Mouse (Mus musculus) stomach, postnatal 0 days (tissue): ENCODE results near the gene Tmem8. TPM values are rescaled to one million over a fixed set of nuclear protein-coding genes. Genes with fewer than 3 reads are reported as not detected.

Experiments
- ATAC-seq: fragments of 200-750 bp; cut with Nextera tagmentation; 2 replicates; pipeline ENCODE4 v1.8.0; 2017; ENCODE audit not compliant: low FRiP score, low TSS enrichment
- DNase-seq: peaks from one replicate; pipeline ENCODE4 v3.0.0-alpha.2; 2016; ENCODE audit warnings: low spot score
- H3K27ac ChIP-seq: fragments of 300-500 bp; sonication (generic); replicated peaks from 2 replicates; pipeline ENCODE4 v1.5.1; 2014; ENCODE audit warnings: mild to moderate bottlenecking, control low read depth
- H3K27me3 ChIP-seq: fragments of 300-500 bp; sonication (generic); 2 replicates; pipeline ENCODE4 v1.6.1; 2014; ENCODE audit warnings: low read length; ENCODE audit not compliant: control insufficient read depth, insufficient read depth
- H3K36me3 ChIP-seq: fragments of 300-500 bp; sonication (generic); 2 replicates; pipeline ENCODE4 v1.6.1; 2014; ENCODE audit warnings: low read length, mixed read lengths; ENCODE audit not compliant: control insufficient read depth, insufficient read depth
- H3K4me1 ChIP-seq: fragments of 300-500 bp; sonication (generic); replicated peaks from 2 replicates; pipeline ENCODE4 v1.6.1; 2014; ENCODE audit warnings: antibody characterized with exemption; ENCODE audit not compliant: control insufficient read depth, insufficient read depth
- H3K4me2 ChIP-seq: fragments of 300-500 bp; sonication (generic); replicated peaks from 2 replicates; pipeline ENCODE4 v1.6.1; 2014; ENCODE audit warnings: low read depth, mild to moderate bottlenecking, control low read depth, moderate library complexity
- H3K4me3 ChIP-seq: fragments of 300-500 bp; sonication (generic); 2 replicates; pipeline ENCODE4 v1.5.1; 2014; ENCODE audit warnings: low read depth, low read length, control low read depth
- H3K9ac ChIP-seq: fragments of 300-500 bp; sonication (generic); 2 replicates; pipeline ENCODE4 v1.6.1; 2014; ENCODE audit warnings: mild to moderate bottlenecking, low read length, control low read depth, mixed read lengths
- H3K9me3 ChIP-seq: fragments of 300-500 bp; sonication (generic); 2 replicates; pipeline ENCODE4 v1.6.1; 2016; ENCODE audit warnings: low read length; ENCODE audit not compliant: control insufficient read depth
- CTCF ChIP-seq: IDR thresholded peaks from 2 replicates; pipeline ENCODE4 v1.5.1; 2016; ENCODE audit warnings: antibody characterized with exemption, low read depth, mild to moderate bottlenecking, moderate library complexity
- EP300 ChIP-seq: optimal IDR thresholded peaks from 2 replicates; pipeline ENCODE3; 2016; ENCODE audit warnings: antibody characterized with exemption
- WGBS: fragments of 180-500 bp; shearing (Covaris S2); extraction: QIAGEN DNeasy Blood & Tissue Kit; methylation state at CpG from one replicate; pipeline ENCODE4 v1.1.7; 2014; 5-methylcytosine and 5-hydroxymethylcytosine counted together
- polyA plus RNA-seq: library from polyadenylated mRNA; unstranded; fragments of >200 nt; fragmentation: Nextera tagmentation; extraction: Ambion mirVana; gene quantifications from 2 replicates; pipeline ENCODE4 v1.2.1, GENCODE M21; 2015

The Tmem8 gene
- polyA plus RNA-seq, 1 experiment from 2014 or later, result 16.1 TPM

DNA sequence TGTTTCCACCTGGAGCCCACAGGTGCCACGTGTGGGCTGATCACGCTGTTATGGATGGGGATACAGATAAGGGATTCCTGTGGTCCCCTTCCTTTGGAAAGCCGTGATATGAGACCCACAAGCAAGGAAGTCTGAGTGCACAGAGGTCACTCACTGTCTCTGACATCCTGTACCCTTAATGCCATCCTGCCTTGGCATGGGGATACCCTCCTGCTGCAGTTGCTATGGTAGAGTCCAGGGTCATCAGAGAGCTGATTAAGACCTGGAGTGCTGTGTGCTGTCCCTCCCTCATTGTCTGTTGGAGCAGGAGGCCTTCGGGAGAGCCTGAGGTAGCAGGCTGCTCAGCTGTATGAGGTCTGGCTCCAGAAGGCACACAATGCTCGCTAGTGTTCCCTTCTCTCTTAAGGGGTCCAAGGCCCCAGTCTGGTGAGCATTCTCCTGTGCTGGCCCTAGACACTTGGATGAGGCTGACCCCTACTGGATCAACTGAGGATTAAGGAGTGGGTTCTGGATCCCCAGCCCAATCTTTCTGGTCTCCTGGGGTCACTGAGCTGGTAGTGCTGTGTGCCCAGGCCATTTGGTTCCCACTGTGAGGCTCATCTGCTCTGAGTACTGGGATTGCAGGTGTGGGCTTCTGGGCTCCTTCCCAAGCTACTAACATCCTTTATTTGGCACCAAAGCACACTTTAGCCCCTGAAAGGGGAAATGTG lies 9.5 kb downstream of the Tmem8 start:
- WGBS, result 61% methylated on average over 5 of the region's 5 CpGs
- H3K4me2 ChIP-seq, result no peak overlapping the region

DNA sequence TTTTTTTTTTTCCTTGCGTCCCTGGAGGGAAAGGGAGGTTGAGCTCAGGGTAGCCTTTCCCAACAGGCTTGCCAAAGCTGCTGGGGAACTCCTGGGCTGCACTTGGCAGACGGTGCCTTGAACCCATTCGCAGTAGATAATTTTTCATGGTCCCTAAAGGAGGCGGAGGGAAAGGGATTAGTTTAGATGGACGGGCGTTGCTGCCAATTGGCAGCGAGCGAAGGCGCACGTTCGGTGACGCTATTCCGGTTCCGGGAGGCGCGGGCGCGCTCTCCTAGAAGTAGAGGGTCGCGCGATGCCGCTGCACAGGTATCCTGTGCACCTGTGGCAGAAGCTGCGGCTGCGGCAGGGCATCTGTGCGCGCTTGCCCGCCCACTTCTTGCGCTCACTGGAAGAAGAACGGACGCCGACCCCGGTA lies 10.2 kb downstream of the Tmem8 start, which contains the start of gene Mrpl28:
Gene Mrpl28, plus strand, starts transcription at position 234 of the 418 bp plus-strand sequence.
- TF ChIP-seq EP300 (no peak), CTCF (no peak; the same call in 1 of the 2 replicates)
- H3K27me3 ChIP-seq, result no peaks in the 10 kb centered on the region
- ATAC-seq (peak; percentile 74), DNase-seq (peak; percentile 93)
- peak within 1 kb of the TSS; percentile 69 for H3K27ac ChIP-seq
- WGBS, result under 1% methylated on average over 32 of the region's 32 CpGs
- H3K4me3 ChIP-seq, result peak within 1 kb of the TSS; percentile 93
- no peaks in the 10 kb centered on the region for H3K9me3 ChIP-seq
- peak within 1 kb of the TSS; percentile 83 for H3K9ac ChIP-seq
- peaks cover 8% of the 10 kb centered on the region; the same call in 1 of the 2 replicates for H3K36me3 ChIP-seq
- H3K4me2 ChIP-seq, result peak within 1 kb of the TSS; percentile 79
- H3K4me1 ChIP-seq, result 0 out of 2 replicates have a peak, but pooled peaks cover 4% of the 10 kb centered on the region

More for the DNA sequence above, 9.5 kb downstream of the Tmem8 start:
- H3K27ac ChIP-seq, result no peak overlapping the region
- H3K27me3 ChIP-seq, result no peaks in the 10 kb centered on the region
- no peak overlapping the region for H3K4me3 ChIP-seq
- H3K9me3 ChIP-seq, result no peaks in the 10 kb centered on the region
- peaks cover 8% of the 10 kb centered on the region; the same call in 1 of the 2 replicates for H3K36me3 ChIP-seq
- ATAC-seq, result no peak
- no peak overlapping the region for H3K9ac ChIP-seq
- DNase-seq, result no peak
- 0 out of 2 replicates have a peak, but pooled peaks cover 4% of the 10 kb centered on the region for H3K4me1 ChIP-seq
- TF ChIP-seq EP300 (no peak), CTCF (no peak; the same call in 1 of the 2 replicates)

- H3K27ac ChIP-seq, result no peak overlapping the region
- H3K9ac ChIP-seq, result peak overlapping the region; percentile 83
- H3K4me3 ChIP-seq, result peak overlapping the region; percentile 93
- H3K4me1 ChIP-seq, result 0 out of 2 replicates have a peak, but pooled peaks cover 4% of the 10 kb centered on the region
- H3K36me3 ChIP-seq, result peaks cover 8% of the 10 kb centered on the region; the same call in 1 of the 2 replicates
- TF ChIP-seq CTCF (no peak), EP300 (no peak)
- ATAC-seq (no peak), DNase-seq (no peak)
- no peaks in the 10 kb centered on the region for H3K27me3 ChIP-seq
- H3K4me2 ChIP-seq, result peak overlapping the region; percentile 79
- no peaks in the 10 kb centered on the region for H3K9me3 ChIP-seq
- 79% methylated on average over 7 of the region's 7 CpGs for whole genome bisulfite sequencing
Measured at GRCm38 (mm10) chr17:26124560-26124959, 11.5 kb downstream of the Tmem8 start.

- 92% methylated on average over 10 of the region's 10 CpGs for WGBS
- Histone ChIP-seq H3K27me3 (no peaks in the 10 kb centered on the region), H3K9me3 (no peaks in the 10 kb centered on the region), H3K4me1 (0 out of 2 replicates have a peak, but pooled peaks cover 4% of the 10 kb centered on the region), H3K4me2 (no peak overlapping the region), H3K36me3 (peaks cover 8% of the 10 kb centered on the region; the same call in 1 of the 2 replicates), H3K9ac (no peak overlapping the region), H3K27ac (no peak overlapping the region), H3K4me3 (no peak overlapping the region)
- TF ChIP-seq EP300 (no peak), CTCF (no peak)
- DNase-seq, result no peak
- no peak for ATAC-seq
Measured at GRCm38 (mm10) chr17:26125226-26125625, 12.1 kb downstream of the Tmem8 start.

DNA sequence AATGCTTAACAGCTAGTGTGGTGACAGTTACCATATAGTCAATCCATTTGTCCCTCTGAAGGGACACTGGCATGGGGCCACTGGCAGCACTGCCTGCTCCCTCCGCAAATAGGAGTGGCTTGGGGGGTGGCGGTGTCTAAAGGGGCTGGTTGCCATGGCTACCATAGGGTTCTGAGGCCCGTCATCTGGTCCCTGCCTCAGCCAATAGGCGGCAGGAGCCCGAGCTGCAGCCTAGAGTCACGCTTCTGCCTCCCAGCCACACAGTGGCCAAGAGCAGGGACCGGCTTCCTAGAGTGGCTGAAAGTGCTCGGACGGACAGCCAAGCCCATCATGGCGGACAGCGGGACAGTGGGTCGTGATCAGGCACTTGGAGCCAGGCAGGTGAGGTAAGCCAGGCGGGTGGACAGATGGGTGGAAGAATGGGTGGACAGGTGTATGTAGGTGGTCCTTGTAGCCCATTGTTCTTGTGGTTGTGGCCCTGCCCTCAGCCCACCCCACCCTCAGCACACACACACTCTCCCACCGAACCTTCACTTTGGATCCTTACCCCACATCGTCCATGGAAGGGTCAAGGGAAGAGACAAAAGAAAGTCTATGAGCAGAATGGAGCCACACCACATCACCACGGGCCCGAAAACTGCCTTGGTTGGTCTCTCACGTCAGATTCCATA lies 18.1 kb downstream of the Tmem8 start:
- Histone ChIP-seq H3K27me3 (no peaks in the 10 kb centered on the region), H3K4me2 (no peak overlapping the region), H3K9me3 (no peaks in the 10 kb centered on the region), H3K4me1 (no peaks in the 10 kb centered on the region), H3K9ac (no peak overlapping the region), H3K36me3 (peaks cover 5% of the 10 kb centered on the region; the same call in 1 of the 2 replicates), H3K27ac (no peak overlapping the region), H3K4me3 (no peak overlapping the region)
- WGBS, result 84% methylated on average over 18 of the region's 18 CpGs
- no peak for TF ChIP-seq EP300
- TF ChIP-seq CTCF, result no peak
- ATAC-seq (no peak), DNase-seq (no peak)
